In the genomic region with DNA sequence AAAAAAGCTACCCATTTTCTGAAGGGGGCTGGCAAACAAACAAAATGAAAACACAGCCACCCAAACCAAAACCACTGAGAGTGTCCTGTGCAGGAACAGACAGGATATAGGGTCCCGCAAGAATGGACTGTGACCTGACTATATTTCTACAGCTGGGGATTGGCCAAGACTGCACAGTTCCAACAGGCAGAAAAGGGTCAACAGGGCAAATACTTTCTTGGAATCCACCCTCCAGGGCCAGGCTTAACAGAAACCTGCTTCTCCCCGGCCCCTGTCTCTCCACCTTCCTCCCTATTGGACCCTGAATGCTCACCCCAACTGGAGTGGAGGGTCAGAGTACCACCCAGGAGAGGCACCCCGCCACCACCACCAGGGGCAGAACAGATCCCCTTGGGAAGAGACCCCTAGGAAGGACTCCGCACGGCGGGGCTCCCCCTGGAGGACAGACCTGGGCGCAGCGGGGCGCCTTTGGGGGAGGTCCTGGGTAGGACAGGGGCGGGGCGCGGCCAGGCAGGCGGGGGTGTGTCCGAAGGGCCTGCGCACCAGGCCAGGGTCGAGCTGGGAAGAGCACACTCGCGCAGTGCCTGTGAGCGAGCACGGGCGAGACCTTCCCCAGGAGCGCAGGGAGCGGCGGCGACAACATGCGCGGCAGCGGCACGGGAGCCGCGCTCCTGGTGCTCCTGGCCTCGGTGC, we compare ENCODE assay signal across 9 mouse cellular contexts. TPM values are rescaled to one million over a fixed set of nuclear protein-coding genes. Genes with fewer than 3 reads are reported as not detected.
DNase-seq lines count a peak whose midpoint lies in the region; ATAC-seq and TF ChIP-seq lines count a peak whose summit lies in the region.
"Had no signal": no experiment of that assay in that cellular context is flagged by ENCODE, and none has a peak within 500 bp of the region (broad histone marks: within the 10 kb centered on the region; RNA-seq: fewer than 3 reads in every experiment).

Gene Lama1 (plus strand): TSS at position 566 of the 693 bp plus-strand sequence.

- peak; percentile 92 for TF ChIP-seq CTCF in intestine, postnatal 0 days (IDR thresholded peaks at IDR 0.05; ENCODE audit: low read depth)

- no peaks in the 10 kb centered on the region for H3K9me3 ChIP-seq in erythroblast, embryonic 14.5 days (ENCODE audit: control insufficient read depth, low read length)
- H3K9me3 ChIP-seq in embryonic facial prominence, embryonic 10.5 days: no peaks in the 10 kb centered on the region
- no peaks in the 10 kb centered on the region for H3K9me3 ChIP-seq in intestine, postnatal 0 days (ENCODE audit: control insufficient read depth)
- no peaks in the 10 kb centered on the region for H3K9me3 ChIP-seq in liver, embryonic 13.5 days (replicated peaks)

- 2% methylated on average over 32 of the region's 32 CpGs for WGBS in embryonic facial prominence, embryonic 10.5 days
- WGBS in intestine, postnatal 0 days: 2% methylated on average over 30 of the region's 32 CpGs
- 2% methylated on average over 32 of the region's 32 CpGs for WGBS in liver, embryonic 13.5 days (ENCODE audit: insufficient replicate concordance)

- peak within 1 kb of the TSS; percentile 53 for H3K9ac ChIP-seq in intestine, postnatal 0 days (ENCODE audit: low read depth, low read length)
- peak within 1 kb of the TSS; percentile 49 for H3K9ac ChIP-seq in liver, embryonic 13.5 days

- peak; percentile 35 for TF ChIP-seq POLR2A in myocyte (IDR thresholded peaks at IDR 0.05; ENCODE audit: insufficient read length, low read depth)

- peaks cover 24% of the 10 kb centered on the region for H3K27me3 ChIP-seq in erythroblast, embryonic 14.5 days (ENCODE audit: control insufficient read depth)
- H3K27me3 ChIP-seq in embryonic facial prominence, embryonic 10.5 days (replicated peaks; ENCODE audit: low read depth, poor library complexity, severe bottlenecking): 0 out of 2 replicates have a peak, but pooled peaks cover 12% of the 10 kb centered on the region
- H3K27me3 ChIP-seq in intestine, postnatal 0 days (replicated peaks; ENCODE audit: control insufficient read depth, insufficient read depth, low read length): 0 out of 2 replicates have a peak, but pooled peaks cover 11% of the 10 kb centered on the region
- peaks cover 28% of the 10 kb centered on the region for H3K27me3 ChIP-seq in liver, embryonic 13.5 days
- peaks cover 27% of the 10 kb centered on the region for H3K27me3 ChIP-seq in myocyte (ENCODE audit: control insufficient read depth, insufficient read depth, insufficient read length)
- H3K27me3 ChIP-seq: CH12.LX had no signal

- H3K4me1 ChIP-seq in erythroblast, embryonic 14.5 days (ENCODE audit: control insufficient read depth): no peaks in the 10 kb centered on the region
- H3K4me1 ChIP-seq in embryonic facial prominence, embryonic 10.5 days: peaks cover 81% of the 10 kb centered on the region
- no peaks in the 10 kb centered on the region for H3K4me1 ChIP-seq in intestine, postnatal 0 days (replicated peaks; ENCODE audit: control insufficient read depth, insufficient read depth, low read length)
- no peaks in the 10 kb centered on the region; the same call in 1 of the 2 replicates for H3K4me1 ChIP-seq in liver, embryonic 13.5 days (replicated peaks)

- peak; percentile 96 for DNase-seq in embryonic facial prominence, embryonic 10.5 days (ENCODE audit: low spot score)
- DNase-seq in heart, adult 18-20 months: peak; percentile 57 to 70
- peak; percentile 30 for DNase-seq in liver, embryonic 13.5 days
- DNase-seq in urinary bladder, adult 18-20 months (ENCODE audit: low spot score in 2 of 2): peak; percentile 57 to 59

- H3ac ChIP-seq in myocyte (ENCODE audit: control insufficient read depth, insufficient read length): no peak within 1 kb of the TSS

- ATAC-seq in erythroblast, adult 5-6 weeks (replicated peaks; ENCODE audit: low FRiP score, poor library complexity, severe bottlenecking): no peak
- peak; percentile 93 for ATAC-seq in intestine, postnatal 0 days
- ATAC-seq in liver, embryonic 13.5 days (ENCODE audit: low read depth): peak; percentile 89

- peak within 1 kb of the TSS; percentile 94 for H3K27ac ChIP-seq in embryonic facial prominence, embryonic 10.5 days (replicated peaks)
- no peak within 1 kb of the TSS for H3K27ac ChIP-seq in intestine, postnatal 0 days (ENCODE audit: low read depth, low read length)
- no peak within 1 kb of the TSS for H3K27ac ChIP-seq in liver, embryonic 13.5 days

- H3K4me2 ChIP-seq in intestine, postnatal 0 days (replicated peaks; ENCODE audit: low read depth): peak within 1 kb of the TSS; percentile 100
- peak within 1 kb of the TSS; percentile 72 for H3K4me2 ChIP-seq in liver, embryonic 13.5 days
- peak within 1 kb of the TSS; percentile 34 for H3K4me2 ChIP-seq in myocyte (ENCODE audit: low read depth)

- no peaks in the 10 kb centered on the region for H3K36me3 ChIP-seq in erythroblast, embryonic 14.5 days (ENCODE audit: control insufficient read depth)
- no peaks in the 10 kb centered on the region for H3K36me3 ChIP-seq in embryonic facial prominence, embryonic 10.5 days (replicated peaks)
- no peaks in the 10 kb centered on the region for H3K36me3 ChIP-seq in intestine, postnatal 0 days (ENCODE audit: control insufficient read depth, insufficient read depth)
- no peaks in the 10 kb centered on the region for H3K36me3 ChIP-seq in liver, embryonic 13.5 days
- H3K36me3 ChIP-seq in myocyte (ENCODE audit: control insufficient read depth, insufficient read depth): no peaks in the 10 kb centered on the region

- peak within 1 kb of the TSS; percentile 51 for H3K4me3 ChIP-seq in erythroblast, embryonic 14.5 days (replicated peaks)
- H3K4me3 ChIP-seq in embryonic facial prominence, embryonic 10.5 days: peak within 1 kb of the TSS; percentile 90
- H3K4me3 ChIP-seq in intestine, postnatal 0 days (ENCODE audit: low read depth, low read length): peak within 1 kb of the TSS; percentile 60
- H3K4me3 ChIP-seq in liver, embryonic 13.5 days (replicated peaks): peak within 1 kb of the TSS; percentile 57
- H3K4me3 ChIP-seq in myocyte: no peak within 1 kb of the TSS

- no peaks in the 10 kb centered on the region for H3K79me2 ChIP-seq in myocyte (ENCODE audit: control insufficient read depth, insufficient read depth)

TF ChIP-seq in myocyte, 11 proteins besides CTCF, POLR2A, EP300 and RAD21:
- TF ChIP-seq TCF12 (IDR thresholded peaks at IDR 0.05; ENCODE audit: insufficient read depth, poor library complexity, severe bottlenecking) (no peak), MYOD1 (IDR thresholded peaks at IDR 0.05; ENCODE audit: control insufficient read depth in 1 of 3, insufficient read length in 2 of 3, low read depth in 2 of 3) (no peak)

RNA-seq across cellular contexts. Expression of gene Lama1, which starts in this region (rescaled TPM):
- not detected in 2 replicates for polyA plus RNA-seq in erythroblast, embryonic 14.5 days (2012)
- total RNA-seq in erythroblast, adult 5-6 weeks (2015; ENCODE audit: low replicate concordance): not detected in 2 replicates
- not detected in 2 replicates for total RNA-seq in erythroblast, adult 5-6 weeks (2017; ENCODE audit: low replicate concordance)
- polyA plus RNA-seq in embryonic facial prominence, embryonic 10.5 days (2016; fragmentation: Nextera tagmentation; extraction: Ambion mirVana): 14.0 and 18.0 TPM in 2 replicates
- 1 to 10 TPM; 2.3 to 2.6 TPM for total RNA-seq in heart, adult 18-20 months (2021)
- 0.66 and 1.1 TPM in 2 replicates for polyA plus RNA-seq in intestine, postnatal 0 days (2015; fragmentation: Nextera tagmentation; extraction: Ambion mirVana)
- 0.74 and 1.0 TPM in 2 replicates for polyA plus RNA-seq in liver, embryonic 13.5 days (2015; fragmentation: Nextera tagmentation; extraction: Ambion mirVana)
- 0.61 TPM for polyA plus RNA-seq in myocyte (2012; fragmentation: generic; extraction: Trizol)
- total RNA-seq: CH12.LX had no signal

Comparison
In these comparisons a context has a peak if more than half of its experiments do, and no peak if none do; other contexts are left out.
1. DNase-seq: peak in every context shown above with its lines; median percentile 96 in embryonic facial prominence, embryonic 10.5 days; 64 in heart, adult 18-20 months; 58 in urinary bladder, adult 18-20 months; 30 in liver, embryonic 13.5 days.
2. H3K4me2 ChIP-seq: peak in every context shown above with its lines; median percentile 100 in intestine, postnatal 0 days; 72 in liver, embryonic 13.5 days; 34 in myocyte.